Mouse (Mus musculus): ENCODE measurements around the gene Wnt8b. TPM values are rescaled to one million over a fixed set of nuclear protein-coding genes. Genes with fewer than 3 reads are reported as not detected.

Gene Wnt8b
- polyA plus RNA-seq, 1 experiment from 2014 or later, result not detected

DNA sequence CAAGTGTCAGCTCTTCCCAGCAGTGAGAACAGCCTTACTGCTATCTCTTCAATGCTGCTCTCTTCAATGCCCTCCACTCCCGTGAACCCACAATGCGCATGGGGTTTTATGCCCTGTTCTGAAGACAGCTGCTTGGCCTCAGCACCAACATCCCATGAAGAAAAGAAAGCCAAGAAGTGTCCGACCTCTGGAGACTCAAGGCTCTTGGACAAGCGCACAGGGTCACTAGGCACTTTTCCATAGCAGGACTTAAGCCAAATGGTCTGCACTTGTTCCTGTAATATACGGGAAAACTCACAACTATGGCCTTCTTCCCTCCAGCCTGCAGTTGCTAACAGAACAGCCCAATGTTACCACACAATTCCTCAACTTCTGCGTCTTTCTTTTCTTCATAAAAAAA, 18.0 kb upstream of the Wnt8b start:
- ATAC-seq (ENCODE audit: low FRiP score, low TSS enrichment) (no peak), DNase-seq (ENCODE audit: low spot score) (no peak)
- Histone ChIP-seq H3K4me2 (replicated peaks; ENCODE audit: low read depth) (no peak overlapping the region), H3K4me1 (replicated peaks; ENCODE audit: control insufficient read depth, insufficient read depth) (no peaks in the 10 kb centered on the region), H3K9me3 (ENCODE audit: control insufficient read depth, low read length) (no peaks in the 10 kb centered on the region), H3K27me3 (ENCODE audit: control insufficient read depth, insufficient read depth, low read length) (no peaks in the 10 kb centered on the region), H3K36me3 (ENCODE audit: control insufficient read depth, insufficient read depth, low read length) (no peaks in the 10 kb centered on the region), H3K9ac (ENCODE audit: low read length) (no peak overlapping the region), H3K4me3 (ENCODE audit: low read depth, low read length) (no peak overlapping the region), H3K27ac (replicated peaks) (no peak overlapping the region)
- 84% methylated on average over 6 of the region's 6 CpGs for WGBS
- TF ChIP-seq EP300 (optimal IDR thresholded peaks at IDR 0.05), result no peak
- no peak for TF ChIP-seq CTCF (IDR thresholded peaks at IDR 0.05; ENCODE audit: low read depth)

GRCm38 (mm10) chr19:44476541-44476940, 16.7 kb upstream of the Wnt8b start:
- 43% methylated on average over 3 of the region's 3 CpGs for WGBS
- peak; percentile 57 for TF ChIP-seq CTCF (IDR thresholded peaks at IDR 0.05; ENCODE audit: low read depth)
- TF ChIP-seq EP300 (optimal IDR thresholded peaks at IDR 0.05), result no peak
- Histone ChIP-seq H3K27ac (replicated peaks) (no peak overlapping the region), H3K4me2 (replicated peaks; ENCODE audit: low read depth) (no peak overlapping the region), H3K27me3 (ENCODE audit: control insufficient read depth, insufficient read depth, low read length) (no peaks in the 10 kb centered on the region), H3K4me3 (ENCODE audit: low read depth, low read length) (no peak overlapping the region), H3K9ac (ENCODE audit: low read length) (no peak overlapping the region), H3K9me3 (ENCODE audit: control insufficient read depth, low read length) (no peaks in the 10 kb centered on the region), H3K36me3 (ENCODE audit: control insufficient read depth, insufficient read depth, low read length) (no peaks in the 10 kb centered on the region), H3K4me1 (replicated peaks; ENCODE audit: control insufficient read depth, insufficient read depth) (no peaks in the 10 kb centered on the region)
- DNase-seq (ENCODE audit: low spot score), result no peak
- ATAC-seq (ENCODE audit: low FRiP score, low TSS enrichment), result no peak

- no peaks in the 10 kb centered on the region for H3K9me3 ChIP-seq (ENCODE audit: control insufficient read depth, low read length)
- no peak overlapping the region for H3K4me3 ChIP-seq (ENCODE audit: low read depth, low read length)
- H3K27me3 ChIP-seq (ENCODE audit: control insufficient read depth, insufficient read depth, low read length), result no peaks in the 10 kb centered on the region
- WGBS, result 13% methylated on average over 8 of the region's 8 CpGs
- H3K27ac ChIP-seq (replicated peaks), result no peak overlapping the region
- TF ChIP-seq EP300 (optimal IDR thresholded peaks at IDR 0.05), result no peak
- TF ChIP-seq CTCF (IDR thresholded peaks at IDR 0.05; ENCODE audit: low read depth), result peak; percentile 76
- no peak overlapping the region for H3K4me2 ChIP-seq (replicated peaks; ENCODE audit: low read depth)
- peak; percentile 42; the same call in 1 of the 2 replicates for ATAC-seq (ENCODE audit: low FRiP score, low TSS enrichment)
- no peaks in the 10 kb centered on the region for H3K36me3 ChIP-seq (ENCODE audit: control insufficient read depth, insufficient read depth, low read length)
- no peak overlapping the region for H3K9ac ChIP-seq (ENCODE audit: low read length)
- no peaks in the 10 kb centered on the region for H3K4me1 ChIP-seq (replicated peaks; ENCODE audit: control insufficient read depth, insufficient read depth)
- DNase-seq (ENCODE audit: low spot score), result peak; percentile 53
Observed at GRCm38 (mm10) chr19:44487266-44487665, 6.0 kb upstream of the Wnt8b start.

GRCm38 (mm10) chr19:44496511-44496910, 3.2 kb downstream of the Wnt8b start:
- DNase-seq (ENCODE audit: low spot score) (no peak), ATAC-seq (ENCODE audit: low FRiP score, low TSS enrichment) (no peak)
- Histone ChIP-seq H3K4me2 (replicated peaks; ENCODE audit: low read depth) (no peak overlapping the region), H3K27me3 (ENCODE audit: control insufficient read depth, insufficient read depth, low read length) (0 out of 2 replicates have a peak, but pooled peaks cover 4% of the 10 kb centered on the region), H3K36me3 (ENCODE audit: control insufficient read depth, insufficient read depth, low read length) (no peaks in the 10 kb centered on the region), H3K4me3 (ENCODE audit: low read depth, low read length) (no peak overlapping the region), H3K4me1 (replicated peaks; ENCODE audit: control insufficient read depth, insufficient read depth) (no peaks in the 10 kb centered on the region), H3K9ac (ENCODE audit: low read length) (no peak overlapping the region), H3K9me3 (ENCODE audit: control insufficient read depth, low read length) (no peaks in the 10 kb centered on the region), H3K27ac (replicated peaks) (no peak overlapping the region)
- TF ChIP-seq CTCF (IDR thresholded peaks at IDR 0.05; ENCODE audit: low read depth) (no peak), EP300 (optimal IDR thresholded peaks at IDR 0.05) (no peak)
- 52% methylated on average over 8 of the region's 8 CpGs for WGBS

DNA sequence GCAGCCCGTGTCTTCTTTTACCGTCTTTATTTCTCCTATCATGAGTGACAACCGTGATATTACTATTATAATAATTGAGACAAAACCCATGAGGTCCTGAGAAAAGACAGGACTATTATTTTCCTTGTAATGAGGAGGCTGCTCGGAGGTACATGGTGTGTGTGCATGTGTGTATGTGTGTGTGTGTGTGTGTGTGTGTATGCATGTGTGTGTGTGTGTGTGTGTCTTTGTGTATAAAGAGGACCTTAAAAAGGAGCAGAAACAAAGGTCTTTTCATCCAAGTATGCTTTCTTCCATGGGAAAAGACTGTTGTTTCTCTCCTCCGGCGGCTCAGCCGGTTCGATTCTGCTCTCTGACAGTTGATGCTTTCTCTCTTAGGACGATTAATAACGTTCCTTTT, 3.7 kb downstream of the Wnt8b start:
- Histone ChIP-seq H3K4me3 (ENCODE audit: low read depth, low read length) (no peak overlapping the region), H3K4me2 (replicated peaks; ENCODE audit: low read depth) (no peak overlapping the region), H3K4me1 (replicated peaks; ENCODE audit: control insufficient read depth, insufficient read depth) (no peaks in the 10 kb centered on the region), H3K36me3 (ENCODE audit: control insufficient read depth, insufficient read depth, low read length) (no peaks in the 10 kb centered on the region), H3K27me3 (ENCODE audit: control insufficient read depth, insufficient read depth, low read length) (0 out of 2 replicates have a peak, but pooled peaks cover 4% of the 10 kb centered on the region), H3K9me3 (ENCODE audit: control insufficient read depth, low read length) (no peaks in the 10 kb centered on the region), H3K27ac (replicated peaks) (no peak overlapping the region), H3K9ac (ENCODE audit: low read length) (no peak overlapping the region)
- WGBS, result 78% methylated on average over 10 of the region's 10 CpGs
- no peak for DNase-seq (ENCODE audit: low spot score)
- ATAC-seq (ENCODE audit: low FRiP score, low TSS enrichment), result no peak
- no peak for TF ChIP-seq EP300 (optimal IDR thresholded peaks at IDR 0.05)
- TF ChIP-seq CTCF (IDR thresholded peaks at IDR 0.05; ENCODE audit: low read depth), result no peak

GRCm38 (mm10) chr19:44498936-44499335, 5.7 kb downstream of the Wnt8b start:
- no peak for ATAC-seq (ENCODE audit: low FRiP score, low TSS enrichment)
- TF ChIP-seq EP300 (optimal IDR thresholded peaks at IDR 0.05) (no peak), CTCF (IDR thresholded peaks at IDR 0.05; ENCODE audit: low read depth) (no peak)
- H3K36me3 ChIP-seq (ENCODE audit: control insufficient read depth, insufficient read depth, low read length), result no peaks in the 10 kb centered on the region
- no peak overlapping the region for H3K27ac ChIP-seq (replicated peaks)
- H3K9me3 ChIP-seq (ENCODE audit: control insufficient read depth, low read length), result no peaks in the 10 kb centered on the region
- DNase-seq (ENCODE audit: low spot score), result no peak
- H3K27me3 ChIP-seq (ENCODE audit: control insufficient read depth, insufficient read depth, low read length), result 0 out of 2 replicates have a peak, but pooled peaks cover 4% of the 10 kb centered on the region
- no peak overlapping the region for H3K4me3 ChIP-seq (ENCODE audit: low read depth, low read length)
- no peak overlapping the region for H3K4me2 ChIP-seq (replicated peaks; ENCODE audit: low read depth)
- H3K9ac ChIP-seq (ENCODE audit: low read length), result no peak overlapping the region
- 59% methylated on average over 6 of the region's 6 CpGs for WGBS
- H3K4me1 ChIP-seq (replicated peaks; ENCODE audit: control insufficient read depth, insufficient read depth), result no peaks in the 10 kb centered on the region
